Mouse (Mus musculus) stomach, postnatal 0 days (tissue): Measurements from ENCODE around the gene Gm10337.

Experiments used
- CTCF ChIP-seq: IDR thresholded peaks from 2 replicates; pipeline ENCODE4 v1.5.1; 2016; ENCODE audit warnings: antibody characterized with exemption, low read depth, mild to moderate bottlenecking, moderate library complexity
- EP300 ChIP-seq: optimal IDR thresholded peaks from 2 replicates; pipeline ENCODE3; 2016; ENCODE audit warnings: antibody characterized with exemption

DNA sequence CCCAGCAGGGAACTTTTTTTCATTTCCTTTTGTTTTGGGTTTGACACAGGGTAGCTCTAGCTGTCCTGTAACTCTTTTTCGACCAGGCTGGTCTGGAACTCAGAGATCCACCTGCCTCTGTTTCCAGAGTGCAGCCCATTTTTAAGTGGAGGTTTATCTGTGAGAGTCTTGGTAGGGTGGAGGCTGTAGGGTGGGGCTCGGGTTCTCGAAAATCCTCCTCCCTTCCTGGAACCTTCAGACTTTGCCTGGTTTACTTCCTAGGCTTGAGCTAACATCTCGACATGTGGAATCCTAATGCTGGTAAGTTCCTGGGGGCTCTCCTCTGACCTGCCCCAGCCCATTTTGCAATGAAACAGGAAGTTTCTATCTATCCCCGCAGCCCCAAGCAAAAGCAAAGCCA, 43.7 kb upstream of the Gm10337 start:
- TF ChIP-seq CTCF (no peak), EP300 (no peak)
